Mouse (Mus musculus) liver, embryonic 11.5 days (tissue): ENCODE results near the gene Pigh. TPM values are rescaled to one million over a fixed set of nuclear protein-coding genes. Genes with fewer than 3 reads are reported as not detected.

Experiments
- ATAC-seq: fragments of 200-750 bp; cut with Nextera tagmentation; replicated peaks from 2 replicates; pipeline ENCODE4 v1.8.0; 2017; ENCODE audit warnings: moderate number of reproducible peaks, mild to moderate bottlenecking, moderate TSS enrichment, moderate library complexity; ENCODE audit not compliant: low FRiP score
- DNase-seq: peaks from one replicate; pipeline ENCODE4 v3.0.0-alpha.2; 2017; ENCODE audit warnings: low spot score
- H3K27ac ChIP-seq: fragments of 300-500 bp; sonication (generic); 2 replicates; pipeline ENCODE4 v1.5.1; 2014; ENCODE audit warnings: mild to moderate bottlenecking, low read depth, low read length, control low read depth
- H3K27me3 ChIP-seq: fragments of 300-500 bp; sonication (generic); replicated peaks from 2 replicates; pipeline ENCODE4 v1.6.1; 2014; ENCODE audit warnings: low read length, mixed read lengths; ENCODE audit not compliant: control insufficient read depth, insufficient read depth
- H3K36me3 ChIP-seq: fragments of 300-500 bp; sonication (generic); 2 replicates; pipeline ENCODE4 v1.6.1; 2014; ENCODE audit warnings: mild to moderate bottlenecking, low read length, moderate library complexity, mixed read lengths; ENCODE audit not compliant: control insufficient read depth, insufficient read depth
- H3K4me1 ChIP-seq: fragments of 300-500 bp; sonication (generic); replicated peaks from 2 replicates; pipeline ENCODE4 v1.6.1; 2014; ENCODE audit warnings: low read length, mixed read lengths; ENCODE audit not compliant: control insufficient read depth, insufficient read depth
- H3K4me2 ChIP-seq: fragments of 300-500 bp; sonication (generic); 2 replicates; pipeline ENCODE4 v1.6.1; 2014; ENCODE audit warnings: mild to moderate bottlenecking, control low read depth, moderate library complexity
- H3K4me3 ChIP-seq: fragments of 300-500 bp; sonication (generic); 2 replicates; pipeline ENCODE4 v1.5.1; 2014; ENCODE audit warnings: low read depth, low read length, control low read depth
- H3K9ac ChIP-seq: fragments of 300-500 bp; sonication (generic); 2 replicates; pipeline ENCODE4 v1.6.1; 2014; ENCODE audit warnings: low read depth, low read length, control low read depth
- H3K9me3 ChIP-seq: fragments of 300-500 bp; sonication (generic); 2 replicates; pipeline ENCODE4 v1.6.1; 2016; ENCODE audit warnings: low read length, inconsistent platforms, mixed read lengths; ENCODE audit not compliant: control insufficient read depth
- WGBS: fragments of 180-500 bp; shearing (Covaris S2); extraction: QIAGEN DNeasy Blood & Tissue Kit; methylation state at CpG from one replicate; pipeline ENCODE4 v1.1.7; 2014; 5-methylcytosine and 5-hydroxymethylcytosine counted together
- polyA plus RNA-seq: library from polyadenylated mRNA; unstranded; fragments of >200 nt; fragmentation: Nextera tagmentation; extraction: Ambion mirVana; gene quantifications from 2 replicates; pipeline ENCODE4 v1.2.1, GENCODE M21; 2014

Pigh gene
- polyA plus RNA-seq, 1 experiment from 2014 or later: 17.0 TPM

DNA sequence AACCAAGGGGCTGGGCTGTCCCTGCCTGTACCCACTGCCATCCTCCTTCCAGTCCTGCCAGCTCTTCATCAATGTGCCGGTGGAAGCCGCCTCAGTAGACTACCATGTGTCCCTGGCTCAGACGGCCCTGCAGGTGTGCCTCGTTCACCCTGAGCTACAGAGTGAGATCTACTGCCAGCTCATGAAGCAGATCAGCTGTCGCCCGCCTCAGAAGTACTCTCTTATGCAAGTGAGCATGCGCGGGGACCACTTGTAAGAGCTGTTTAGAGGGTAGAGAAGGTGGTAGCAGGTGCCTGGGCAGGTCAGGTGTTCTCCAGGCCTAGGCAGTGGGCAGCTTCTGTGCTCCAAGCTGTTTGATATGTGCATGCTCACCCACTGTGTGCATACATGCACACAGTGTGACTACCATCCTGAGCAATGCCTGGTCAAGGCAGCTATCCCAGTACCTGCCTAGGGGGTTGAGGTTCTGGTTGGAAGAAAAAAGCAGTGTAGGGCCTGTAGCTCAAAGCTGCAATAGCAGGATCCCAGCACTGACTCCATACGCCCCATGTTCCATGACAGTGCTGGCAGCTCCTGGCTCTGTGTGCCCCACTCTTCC, 18.6 kb downstream of the Pigh start:
- Histone ChIP-seq H3K27ac (no peak overlapping the region), H3K4me1 (no peaks in the 10 kb centered on the region), H3K9me3 (no peaks in the 10 kb centered on the region), H3K9ac (no peak overlapping the region), H3K4me3 (no peak overlapping the region), H3K27me3 (no peaks in the 10 kb centered on the region), H3K36me3 (0 out of 2 replicates have a peak, but pooled peaks cover 5% of the 10 kb centered on the region), H3K4me2 (no peak overlapping the region)
- DNase-seq (no peak), ATAC-seq (no peak)
- WGBS: 90% methylated on average over 9 of the region's 9 CpGs

DNA sequence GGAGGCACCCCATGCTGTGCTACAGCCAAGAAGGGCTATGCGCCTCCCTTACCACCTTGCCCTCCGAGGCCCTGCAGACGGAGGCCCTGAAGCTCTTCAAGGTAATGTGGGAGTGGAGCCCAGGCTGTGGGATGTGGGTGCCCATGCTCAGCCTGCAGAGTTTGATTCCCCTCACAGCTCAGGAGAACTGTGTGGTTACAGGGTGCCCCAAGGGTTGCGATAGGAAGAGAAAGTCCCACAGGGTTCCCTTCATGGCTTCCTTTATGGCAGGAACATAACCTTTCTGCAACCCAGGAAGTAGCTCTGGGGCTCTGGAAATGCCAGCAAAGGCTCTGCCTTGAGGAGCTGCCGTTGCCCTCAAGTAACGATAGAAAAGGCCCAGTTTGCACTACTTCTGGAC, 19.5 kb downstream of the Pigh start:
- ATAC-seq: no peak
- DNase-seq: no peak
- Histone ChIP-seq H3K27me3 (no peaks in the 10 kb centered on the region), H3K4me2 (no peak overlapping the region), H3K4me1 (no peaks in the 10 kb centered on the region), H3K9ac (no peak overlapping the region), H3K27ac (no peak overlapping the region), H3K36me3 (0 out of 2 replicates have a peak, but pooled peaks cover 2% of the 10 kb centered on the region), H3K9me3 (no peaks in the 10 kb centered on the region), H3K4me3 (no peak overlapping the region)
- 87% methylated on average over 6 of the region's 6 CpGs for WGBS

- no peak overlapping the region for H3K9ac ChIP-seq
- 88% methylated on average over 6 of the region's 6 CpGs for WGBS
- H3K4me2 ChIP-seq: no peak overlapping the region
- H3K4me1 ChIP-seq: no peaks in the 10 kb centered on the region
- DNase-seq: no peak
- H3K36me3 ChIP-seq: 0 out of 2 replicates have a peak, but pooled peaks cover 2% of the 10 kb centered on the region
- H3K27ac ChIP-seq: no peak overlapping the region
- H3K4me3 ChIP-seq: no peak overlapping the region
- H3K9me3 ChIP-seq: no peaks in the 10 kb centered on the region
- H3K27me3 ChIP-seq: no peaks in the 10 kb centered on the region
- ATAC-seq: no peak
Measured at GRCm38 (mm10) chr12:79069187-79069608, 20.3 kb downstream of the Pigh start.

DNA sequence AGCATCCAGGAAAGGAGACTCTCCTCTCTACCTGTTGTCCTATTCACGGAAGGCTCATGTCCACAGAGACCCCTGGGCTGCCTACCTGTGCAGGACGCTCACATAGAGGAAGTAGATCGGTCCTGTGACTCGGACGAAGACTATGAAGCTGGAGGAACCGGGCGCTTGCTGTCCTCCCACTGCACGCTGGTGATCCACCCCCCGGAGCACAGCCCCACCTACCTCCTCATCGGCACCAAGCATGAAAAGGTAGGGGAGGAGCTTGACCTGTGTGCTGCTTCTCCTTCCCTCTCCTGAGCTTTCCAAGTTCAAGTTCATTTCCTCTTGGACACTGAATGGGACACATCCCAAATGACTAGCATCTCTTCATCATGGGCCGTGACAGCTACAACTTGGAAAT, 21.1 kb downstream of the Pigh start:
- no peak overlapping the region for H3K4me2 ChIP-seq
- H3K9me3 ChIP-seq: no peaks in the 10 kb centered on the region
- no peak for DNase-seq
- no peak overlapping the region for H3K9ac ChIP-seq
- H3K4me3 ChIP-seq: no peak overlapping the region
- H3K4me1 ChIP-seq: no peaks in the 10 kb centered on the region
- no peak overlapping the region for H3K27ac ChIP-seq
- no peaks in the 10 kb centered on the region for H3K27me3 ChIP-seq
- ATAC-seq: no peak
- WGBS: 85% methylated on average over 11 of the region's 11 CpGs
- 0 out of 2 replicates have a peak, but pooled peaks cover 2% of the 10 kb centered on the region for H3K36me3 ChIP-seq

- Histone ChIP-seq H3K4me2 (no peak overlapping the region), H3K27ac (no peak overlapping the region), H3K4me1 (no peaks in the 10 kb centered on the region), H3K27me3 (no peaks in the 10 kb centered on the region), H3K9me3 (no peaks in the 10 kb centered on the region), H3K9ac (no peak overlapping the region), H3K36me3 (0 out of 2 replicates have a peak, but pooled peaks cover 2% of the 10 kb centered on the region), H3K4me3 (no peak overlapping the region)
- DNase-seq: no peak
- no peak for ATAC-seq
- WGBS: 85% methylated on average over 5 of the region's 5 CpGs
Measured at GRCm38 (mm10) chr12:79067526-79067925, 21.9 kb downstream of the Pigh start.

- no peak overlapping the region for H3K9ac ChIP-seq
- H3K9me3 ChIP-seq: no peaks in the 10 kb centered on the region
- 0 out of 2 replicates have a peak, but pooled peaks cover 2% of the 10 kb centered on the region for H3K36me3 ChIP-seq
- no peak overlapping the region for H3K27ac ChIP-seq
- no peak for ATAC-seq
- H3K4me3 ChIP-seq: no peak overlapping the region
- WGBS: 80% methylated on average over 9 of the region's 9 CpGs
- H3K27me3 ChIP-seq: no peaks in the 10 kb centered on the region
- H3K4me2 ChIP-seq: no peak overlapping the region
- H3K4me1 ChIP-seq: no peaks in the 10 kb centered on the region
- no peak for DNase-seq
Measured at GRCm38 (mm10) chr12:79066431-79066830, 23.0 kb downstream of the Pigh start.

DNA sequence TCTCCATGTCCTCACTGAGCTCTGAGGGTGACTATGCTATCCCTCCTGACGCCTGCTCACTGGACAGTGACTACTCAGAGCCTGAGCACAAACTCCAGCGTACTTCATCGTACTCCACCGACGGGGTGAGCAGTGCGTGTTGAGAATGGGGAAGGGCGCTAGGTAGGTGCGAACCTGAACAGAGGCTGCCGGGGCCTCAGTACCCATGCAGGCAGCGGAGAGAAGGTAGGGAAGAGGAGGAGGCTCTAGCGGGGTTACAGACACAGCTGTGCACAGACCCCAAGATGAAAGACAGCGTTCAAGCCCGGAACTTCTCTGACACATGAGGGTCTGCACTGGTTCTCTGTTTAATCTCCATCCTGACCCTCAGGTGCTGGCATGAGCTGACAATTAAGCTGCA, 25.0 kb downstream of the Pigh start:
- no peak overlapping the region for H3K4me2 ChIP-seq
- H3K4me3 ChIP-seq: no peak overlapping the region
- H3K36me3 ChIP-seq: 0 out of 2 replicates have a peak, but pooled peaks cover 2% of the 10 kb centered on the region
- no peaks in the 10 kb centered on the region for H3K9me3 ChIP-seq
- no peak overlapping the region for H3K9ac ChIP-seq
- H3K27me3 ChIP-seq: no peaks in the 10 kb centered on the region
- H3K27ac ChIP-seq: no peak overlapping the region
- no peak for ATAC-seq
- no peak for DNase-seq
- H3K4me1 ChIP-seq: no peaks in the 10 kb centered on the region
- 84% methylated on average over 13 of the region's 13 CpGs for WGBS

- H3K4me2 ChIP-seq: no peak overlapping the region
- H3K9ac ChIP-seq: no peak overlapping the region
- ATAC-seq: no peak
- no peaks in the 10 kb centered on the region for H3K27me3 ChIP-seq
- H3K36me3 ChIP-seq: no peaks in the 10 kb centered on the region; the same call in 1 of the 2 replicates
- no peak for DNase-seq
- H3K9me3 ChIP-seq: no peaks in the 10 kb centered on the region
- H3K27ac ChIP-seq: no peak overlapping the region
- WGBS: 69% methylated on average over 7 of the region's 7 CpGs
- H3K4me1 ChIP-seq: no peaks in the 10 kb centered on the region
- H3K4me3 ChIP-seq: no peak overlapping the region
Measured at GRCm38 (mm10) chr12:79060766-79061652, 28.4 kb downstream of the Pigh start.
